Mouse (Mus musculus) brain, embryonic 14.5 days (tissue): Measurements from ENCODE around the gene Gatd1.

Experiments used
- CTCF ChIP-seq: fragments of 200-500 bp; IDR thresholded peaks from 2 replicates; pipeline ENCODE4 v1.5.1; 2012; ENCODE audit warnings: inconsistent platforms, mild to moderate bottlenecking, moderate library complexity, borderline replicate concordance; ENCODE audit not compliant: insufficient read depth, insufficient read length; ENCODE audit errors: extremely low read depth
- POLR2A ChIP-seq: fragments of 200-500 bp; IDR thresholded peaks from 2 replicates; pipeline ENCODE4 v1.6.1; 2012; ENCODE audit warnings: mild to moderate bottlenecking, inconsistent platforms, borderline replicate concordance; ENCODE audit not compliant: poor library complexity, insufficient read depth, insufficient read length, severe bottlenecking; ENCODE audit errors: extremely low read depth

DNA sequence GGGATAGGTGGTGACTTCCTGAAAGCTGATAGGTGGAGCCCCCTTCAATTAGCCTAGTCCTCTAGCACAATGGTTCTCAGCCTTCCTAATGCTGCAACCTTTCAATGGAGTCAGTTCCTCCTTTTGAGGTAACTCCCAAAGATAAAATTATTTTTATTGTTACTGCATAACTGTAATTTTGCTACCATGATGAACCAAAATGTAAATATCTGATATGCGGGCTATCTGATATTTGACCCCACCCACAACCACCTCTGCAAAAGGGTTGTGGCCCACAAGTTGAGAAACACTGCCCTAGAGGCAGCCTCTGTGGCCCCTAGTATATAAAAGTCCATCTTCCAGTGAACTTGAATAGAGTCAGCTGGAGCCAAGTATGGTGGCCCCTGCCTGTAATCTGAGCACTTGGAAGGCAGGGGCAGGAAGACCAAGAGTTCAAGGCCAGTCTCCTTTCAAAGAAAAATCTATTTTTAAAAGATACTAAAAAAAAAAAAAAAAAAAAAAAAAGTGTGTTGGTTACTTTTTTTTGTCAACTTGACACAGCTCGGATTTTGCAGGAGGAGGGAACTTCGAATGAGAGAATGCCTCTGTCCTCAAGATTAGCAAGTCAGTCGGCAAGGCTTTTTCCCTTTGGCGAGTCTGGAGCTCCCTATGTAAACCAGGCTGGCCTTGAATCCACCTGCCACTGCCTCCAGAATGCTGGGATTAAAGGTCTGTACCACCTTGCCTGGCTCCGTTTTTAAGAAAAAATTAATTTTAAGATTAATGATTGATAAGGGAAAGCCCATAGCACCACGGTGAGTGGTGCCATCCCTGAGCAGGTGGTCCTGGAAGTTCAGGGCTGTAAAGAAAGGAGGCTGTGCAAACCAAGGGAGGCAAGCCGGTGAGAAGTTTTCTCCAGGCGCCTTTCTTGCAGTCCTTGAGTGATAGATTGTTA, 23.3 kb downstream of the Gatd1 start:
- TF ChIP-seq CTCF (no peak), POLR2A (no peak)
